35 mouse cellular contexts compared by ENCODE assay signal in genomic region chr6:113559736-113560135, GRCm38 (mm10). TPM values are rescaled to one million over a fixed set of nuclear protein-coding genes. Genes with fewer than 3 reads are reported as not detected.
DNase-seq lines count a peak whose midpoint lies in the region; ATAC-seq and TF ChIP-seq lines count a peak whose summit lies in the region.
"Had no signal": no experiment of that assay in that cellular context is flagged by ENCODE, and none has a peak within 500 bp of the region (broad histone marks: within the 10 kb centered on the region; RNA-seq: fewer than 3 reads in every experiment).

No protein-coding gene starts in this region.

- H3K9me3 ChIP-seq in MEL (replicated peaks; ENCODE audit: insufficient read depth, low read length), result no peaks in the 10 kb centered on the region
- H3K9me3 ChIP-seq: embryonic facial prominence, embryonic 13.5 days; forebrain, embryonic 10.5 days; hindbrain, embryonic 13.5 days; limb, embryonic 12.5 days; liver, embryonic 15.5 days; neural tube, embryonic 13.5 days had no signal

- no peaks in the 10 kb centered on the region for H3K4me1 ChIP-seq in MEL (ENCODE audit: control insufficient read depth in 1 of 2, insufficient read depth in 2 of 2, low read length in 2 of 2)
- H3K4me1 ChIP-seq: embryonic facial prominence, embryonic 13.5 days; forebrain, embryonic 10.5 days; hindbrain, embryonic 13.5 days; limb, embryonic 12.5 days; liver, embryonic 15.5 days; neural tube, embryonic 13.5 days had no signal

- intact Hi-C loops in left cerebral cortex, postnatal 25 days (cut with DNase I), result no loop called here

- no peak for TF ChIP-seq CTCF in MEL (IDR thresholded peaks at IDR 0.05 in 2 of 3, conservative IDR thresholded peaks at IDR 0.05 in 1 of 3; ENCODE audit: control insufficient read depth in 1 of 3, insufficient read depth in 1 of 3, low read depth in 2 of 3, low read length in 3 of 3, poor library complexity in 1 of 3, severe bottlenecking in 1 of 3)
- TF ChIP-seq CTCF in brain, embryonic 14.5 days (IDR thresholded peaks at IDR 0.05; ENCODE audit: borderline replicate concordance, extremely low read depth, insufficient read depth, insufficient read length), result no peak

- H3K27me3 ChIP-seq in MEL (ENCODE audit: control insufficient read depth in 1 of 2, insufficient read depth in 2 of 2, low read length in 2 of 2), result no peaks in the 10 kb centered on the region
- H3K27me3 ChIP-seq: embryonic facial prominence, embryonic 13.5 days; hindbrain, embryonic 13.5 days; limb, embryonic 12.5 days; liver, embryonic 15.5 days; neural tube, embryonic 13.5 days had no signal

- H3K4me3 ChIP-seq in MEL (ENCODE audit: control insufficient read depth in 1 of 2, insufficient read depth in 1 of 2, low read depth in 2 of 2, low read length in 2 of 2), result no peak overlapping the region
- H3K4me3 ChIP-seq: embryonic facial prominence, embryonic 13.5 days; forebrain, embryonic 10.5 days; gastrocnemius, adult 2 months; hindbrain, embryonic 13.5 days; limb, embryonic 12.5 days; liver, embryonic 15.5 days; neural tube, embryonic 13.5 days had no signal

- no peak overlapping the region for H3K9ac ChIP-seq in MEL (ENCODE audit: control insufficient read depth, low read depth, low read length, poor library complexity, severe bottlenecking)
- H3K9ac ChIP-seq: embryonic facial prominence, embryonic 13.5 days; hindbrain, embryonic 13.5 days; limb, embryonic 12.5 days; liver, embryonic 15.5 days; lung, embryonic 14.5 days; neural tube, embryonic 13.5 days had no signal

- no peak for TF ChIP-seq RAD21 in MEL (IDR thresholded peaks at IDR 0.05; ENCODE audit: low read depth, low read length)

- DNase-seq in frontal cortex, postnatal 10 days (ENCODE audit: low spot score in 2 of 2), result no peak
- peak; percentile 24 to 44 for DNase-seq in left cerebral cortex, postnatal 25 days (ENCODE audit: low spot score in 2 of 2)
- DNase-seq in left cerebral cortex, adult 18-20 months (ENCODE audit: low spot score in 2 of 2), result no peak
- peak; percentile 11 for DNase-seq in MEL (ENCODE audit: low read depth, low spot score)
- peak; percentile 13 for DNase-seq in brain, embryonic 14.5 days (ENCODE audit: low read depth)
- no peak for DNase-seq in adrenal gland, adult (ENCODE audit: inconsistent age in 2 of 2, low spot score in 1 of 2)
- DNase-seq: adrenal gland, postnatal 10 days; cerebellum, adult 18-20 months; cerebellum, postnatal 10 days; gastrocnemius, adult 2 months; gastrocnemius, postnatal 36 days; heart, adult 18-20 months; heart, postnatal 36 days; kidney, adult 9 months; kidney, postnatal 10 days; lung, embryonic 14.5 days; lung, postnatal 14 days; right cerebral cortex, postnatal 4 days; thymus, adult 2 months; thymus, postnatal 36 days had no signal

- H3K36me3 ChIP-seq in MEL (ENCODE audit: control insufficient read depth in 1 of 2, insufficient read depth in 2 of 2, low read length in 2 of 2), result peaks cover 0 to 3% of the 10 kb centered on the region in 2 experiments; a peak in 2 of 4 replicates
- H3K36me3 ChIP-seq: hindbrain, embryonic 13.5 days; neural tube, embryonic 13.5 days had no signal

- ATAC-seq in frontal cortex, adult (ENCODE audit: low TSS enrichment), result peak; percentile 69; the same call in 1 of the 2 replicates
- ATAC-seq: activated CD4-positive, CD25-positive, alpha-beta regulatory T cell, adult 4 months; intestine, postnatal 0 days had no signal

- no peak overlapping the region for H3K27ac ChIP-seq in MEL (ENCODE audit: control insufficient read depth, low read depth, low read length)
- H3K27ac ChIP-seq: embryonic facial prominence, embryonic 13.5 days; forebrain, embryonic 10.5 days; gastrocnemius, adult 2 months; hindbrain, embryonic 13.5 days; limb, embryonic 12.5 days; liver, embryonic 15.5 days; neural tube, embryonic 13.5 days; stomach, postnatal 0 days had no signal

- TF ChIP-seq EP300 in MEL (IDR thresholded peaks at IDR 0.05; ENCODE audit: low read depth in 1 of 2, low read length in 2 of 2), result peak in 1 of 2 experiments; percentile 32; a peak in 1 of 4 replicates

- TF ChIP-seq POLR2A in MEL (IDR thresholded peaks at IDR 0.05; ENCODE audit: control insufficient read depth in 1 of 2, insufficient read depth in 1 of 2, low read depth in 1 of 2, low read length in 2 of 2, poor library complexity in 1 of 2), result no peak
- TF ChIP-seq POLR2A in brain, embryonic 14.5 days (IDR thresholded peaks at IDR 0.05; ENCODE audit: borderline replicate concordance, extremely low read depth, insufficient read depth, insufficient read length, poor library complexity, severe bottlenecking), result no peak

- no peaks in the 10 kb centered on the region for H3K79me2 ChIP-seq in MEL (ENCODE audit: control insufficient read depth, insufficient read depth, low read length, poor library complexity)

TF ChIP-seq in MEL, 35 proteins besides CTCF, POLR2A, EP300 and RAD21:
- TF ChIP-seq E2F4 (IDR thresholded peaks at IDR 0.05; ENCODE audit: borderline replicate concordance, low read depth, low read length), result no peak
- TF ChIP-seq NRF1 (IDR thresholded peaks at IDR 0.05; ENCODE audit: insufficient read depth, low read depth, low read length, poor library complexity, severe bottlenecking), result no peak
- TF ChIP-seq POLR2AphosphoS2 (IDR thresholded peaks at IDR 0.05; ENCODE audit: low read length), result no peak
- TF ChIP-seq MAFK (IDR thresholded peaks at IDR 0.05; ENCODE audit: borderline replicate concordance, low read depth, low read length), result no peak
- TF ChIP-seq TBP (IDR thresholded peaks at IDR 0.05; ENCODE audit: low read depth, low read length), result no peak
- TF ChIP-seq MXI1 (IDR thresholded peaks at IDR 0.05; ENCODE audit: low read depth, low read length), result no peak
- TF ChIP-seq CHD2 (IDR thresholded peaks at IDR 0.05; ENCODE audit: low read length), result no peak
- TF ChIP-seq NELFE (IDR thresholded peaks at IDR 0.05; ENCODE audit: low read depth, low read length), result no peak
- TF ChIP-seq ETS1 (IDR thresholded peaks at IDR 0.05; ENCODE audit: low read depth, low read length), result no peak
- no peak for TF ChIP-seq RCOR1 (IDR thresholded peaks at IDR 0.05; ENCODE audit: low read depth, low read length)
- TF ChIP-seq SMC3 (IDR thresholded peaks at IDR 0.05; ENCODE audit: low read depth, low read length), result no peak
- no peak for TF ChIP-seq TCF12 (IDR thresholded peaks at IDR 0.05; ENCODE audit: low read depth, low read length)
- no peak for TF ChIP-seq MAZ (IDR thresholded peaks at IDR 0.05; ENCODE audit: low read depth, low read length)
- TF ChIP-seq MYC (IDR thresholded peaks at IDR 0.05; ENCODE audit: low read depth, low read length), result no peak

RNA-seq across cellular contexts. Expression of gene Fancd2, which starts 28.3 kb away (rescaled TPM):
- 1 to 10 TPM; 1.9 to 2.1 TPM for total RNA-seq in left cerebral cortex, postnatal 25 days (2021)
- 1 to 10 TPM; 1.5 to 2.2 TPM for total RNA-seq in left cerebral cortex, adult 18-20 months (2021)
- 14.0 and 14.1 TPM in 2 replicates for total RNA-seq in MEL (2012; rRNA removed)
- 10 to 100 TPM; 18.5 to 35.0 TPM for polyA plus RNA-seq in MEL (2012; ENCODE audit: insufficient read depth in 1 of 2, insufficient read length in 2 of 2, low read depth in 1 of 2, low replicate concordance in 2 of 2, missing spikeins in 1 of 2)
- 5.0 and 9.1 TPM in 2 replicates for polyA plus RNA-seq in brain, embryonic 14.5 days (2012; rRNA removed)

RNA-seq across cellular contexts. Expression of gene Emc3, which starts 28.3 kb away (rescaled TPM):
- total RNA-seq in left cerebral cortex, postnatal 25 days (2021), result 10 to 100 TPM; 82.5 to 83.2 TPM
- total RNA-seq in left cerebral cortex, adult 18-20 months (2021), result 10 to 100 TPM; 71.8 to 77.6 TPM
- 56.7 and 73.1 TPM in 2 replicates for total RNA-seq in MEL (2012; rRNA removed)
- polyA plus RNA-seq in MEL (2012; ENCODE audit: insufficient read depth in 1 of 2, insufficient read length in 2 of 2, low read depth in 1 of 2, low replicate concordance in 2 of 2, missing spikeins in 1 of 2), result 100 to 1,000 TPM in 1 of 2 experiments, 10 to 100 TPM in 1; 62.3 to 172 TPM
- 63.0 TPM in 2 replicates for polyA plus RNA-seq in brain, embryonic 14.5 days (2012; rRNA removed)

RNA-seq across cellular contexts. Expression of gene Fancd2os, which starts 40.8 kb away (rescaled TPM):
- under 1 TPM; 0.25 to 0.34 TPM for total RNA-seq in left cerebral cortex, postnatal 25 days (2021)
- total RNA-seq in left cerebral cortex, adult 18-20 months (2021), result not detected
- total RNA-seq in MEL (2012; rRNA removed), result 0.12 and 0.13 TPM in 2 replicates
- under 1 TPM in 1 of 2 experiments, not detected in 1; 0.22 TPM for polyA plus RNA-seq in MEL (2012; ENCODE audit: insufficient read depth in 1 of 2, insufficient read length in 2 of 2, low read depth in 1 of 2, low replicate concordance in 2 of 2, missing spikeins in 1 of 2)
- 0.07 TPM in 1 of 2 replicates, not detected in the other for polyA plus RNA-seq in brain, embryonic 14.5 days (2012; rRNA removed)
- total RNA-seq: adrenal gland, postnatal 10 days; common myeloid progenitor, adult 5-6 weeks; gastrocnemius, adult 2 months; gastrocnemius, postnatal 36 days; heart, adult 18-20 months; heart, postnatal 36 days; left cerebral cortex, postnatal 10 days; liver, adult 2 months had no signal
- polyA plus RNA-seq: activated CD4-positive, CD25-positive, alpha-beta regulatory T cell, adult 4 months; embryonic facial prominence, embryonic 13.5 days; forebrain, embryonic 10.5 days; intestine, postnatal 0 days; large intestine, adult 2 months; limb, embryonic 12.5 days; liver, adult 2 months; liver, embryonic 15.5 days; spleen, adult 2 months; stomach, postnatal 0 days; thymus, adult 2 months had no signal

RNA-seq across cellular contexts. Expression of gene Brk1, which starts 44.8 kb away (rescaled TPM):
- total RNA-seq in left cerebral cortex, postnatal 25 days (2021), result 100 to 1,000 TPM; 249 to 254 TPM
- total RNA-seq in left cerebral cortex, adult 18-20 months (2021), result 100 to 1,000 TPM; 210 to 217 TPM
- 134 and 147 TPM in 2 replicates for total RNA-seq in MEL (2012; rRNA removed)
- polyA plus RNA-seq in MEL (2012; ENCODE audit: insufficient read depth in 1 of 2, insufficient read length in 2 of 2, low read depth in 1 of 2, low replicate concordance in 2 of 2, missing spikeins in 1 of 2), result 100 to 1,000 TPM in 1 of 2 experiments, not detected in 1; 161 TPM
- 206 and 247 TPM in 2 replicates for polyA plus RNA-seq in brain, embryonic 14.5 days (2012; rRNA removed)

RNA-seq across cellular contexts. Expression of gene Prrt3, which starts 58.0 kb away (rescaled TPM):
- total RNA-seq in left cerebral cortex, postnatal 25 days (2021), result 10 to 100 TPM; 56.2 to 57.0 TPM
- total RNA-seq in left cerebral cortex, adult 18-20 months (2021), result 10 to 100 TPM; 52.8 to 54.9 TPM
- total RNA-seq in MEL (2012; rRNA removed), result 0.08 TPM in 1 of 2 replicates, not detected in the other
- under 1 TPM in 1 of 2 experiments, not detected in 1; 0.10 TPM for polyA plus RNA-seq in MEL (2012; ENCODE audit: insufficient read depth in 1 of 2, insufficient read length in 2 of 2, low read depth in 1 of 2, low replicate concordance in 2 of 2, missing spikeins in 1 of 2)
- polyA plus RNA-seq in brain, embryonic 14.5 days (2012; rRNA removed), result 8.7 and 8.9 TPM in 2 replicates
- total RNA-seq: common myeloid progenitor, adult 5-6 weeks; gastrocnemius, postnatal 36 days; heart, adult 18-20 months; heart, postnatal 36 days had no signal
- polyA plus RNA-seq: liver, adult 2 months had no signal

Comparison
In these comparisons a context has a peak if more than half of its experiments do, and no peak if none do; other contexts are left out.
1. DNase-seq: peak in left cerebral cortex, postnatal 25 days (2 of 2), MEL (single experiment) and brain, embryonic 14.5 days (single experiment); none in frontal cortex, postnatal 10 days (0 of 2), left cerebral cortex, adult 18-20 months (0 of 2) and adrenal gland, adult (0 of 2).